Mouse (Mus musculus) cerebellum, adult 2 months (tissue): Measurements from ENCODE around the gene Stum.

Experiments
- CTCF ChIP-seq: fragments of 200-500 bp; IDR thresholded peaks from 2 replicates; pipeline ENCODE4 v1.5.1; 2011; ENCODE audit warnings: low read depth, mild to moderate bottlenecking, control low read depth, low read length, moderate library complexity, borderline replicate concordance; ENCODE audit not compliant: insufficient read depth
- POLR2A ChIP-seq: fragments of 200-500 bp; IDR thresholded peaks from 2 replicates; pipeline ENCODE4 v1.6.1; 2011; ENCODE audit warnings: low read length, control low read depth, borderline replicate concordance; ENCODE audit not compliant: insufficient read depth

DNA sequence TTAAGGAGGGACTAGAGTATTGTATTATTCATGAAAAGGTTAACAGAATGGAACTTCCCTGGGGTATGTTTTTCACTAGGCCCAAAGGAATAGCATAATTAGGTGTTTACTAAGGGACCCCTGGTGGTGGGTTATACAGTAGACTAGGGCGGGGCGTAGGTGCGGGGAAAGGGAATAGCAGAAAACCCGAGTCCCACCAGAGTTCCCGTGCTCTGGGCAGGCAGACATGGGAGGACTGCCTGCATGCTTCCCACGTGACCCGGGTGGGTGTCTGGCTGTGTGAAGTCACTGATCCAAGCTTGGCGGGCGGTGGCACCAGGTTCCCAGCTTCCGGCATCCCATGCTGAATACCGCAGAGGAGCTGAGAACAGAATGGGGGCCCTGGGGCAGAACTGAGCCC is 49.4 kb upstream of the Stum start:
- TF ChIP-seq CTCF (no peak), POLR2A (no peak)
